Mouse (Mus musculus) gonadal fat pad, adult 2 months (tissue): Measurements from ENCODE around the gene Rmnd5a. TPM values are rescaled to one million over a fixed set of nuclear protein-coding genes. Genes with fewer than 3 reads are reported as not detected.
A peak's percentile ranks its signal among the peaks of the same experiment; 100 is the strongest.

ENCODE experiments used
- DNase-seq: peaks from one replicate; pipeline ENCODE4 v3.0.0-alpha.2; 2012; ENCODE audit warnings: low read depth
- polyA plus RNA-seq: library from polyadenylated mRNA; depleted of rRNA; stranded (reverse); fragments of >200 nt; gene quantifications from 2 replicates; pipeline ENCODE4 v1.2.3, GENCODE M21; 2012

Gene Rmnd5a
- polyA plus RNA-seq, 1 experiment, result 28.1 TPM

DNA sequence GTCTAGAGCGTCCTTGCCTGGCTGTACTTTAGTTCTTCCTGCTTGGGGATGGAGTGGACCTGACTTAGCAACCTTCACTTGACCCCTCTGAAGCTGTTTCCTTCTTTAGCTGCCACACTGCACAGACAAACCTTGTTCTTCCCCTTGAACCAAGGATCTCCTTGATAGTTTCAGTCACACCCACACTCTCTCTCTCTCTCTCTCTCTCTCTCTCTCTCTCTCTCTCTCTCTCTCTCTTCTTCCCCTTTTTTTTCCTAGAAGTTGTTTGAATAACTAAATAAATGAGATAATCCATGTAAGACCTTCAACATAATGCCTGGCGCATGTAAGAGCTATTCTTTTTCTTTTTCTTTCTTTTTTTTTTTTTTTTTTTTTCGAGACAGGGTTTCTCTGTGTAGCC lies 1.7 kb upstream of the Rmnd5a start:
- DNase-seq, result no peak

DNA sequence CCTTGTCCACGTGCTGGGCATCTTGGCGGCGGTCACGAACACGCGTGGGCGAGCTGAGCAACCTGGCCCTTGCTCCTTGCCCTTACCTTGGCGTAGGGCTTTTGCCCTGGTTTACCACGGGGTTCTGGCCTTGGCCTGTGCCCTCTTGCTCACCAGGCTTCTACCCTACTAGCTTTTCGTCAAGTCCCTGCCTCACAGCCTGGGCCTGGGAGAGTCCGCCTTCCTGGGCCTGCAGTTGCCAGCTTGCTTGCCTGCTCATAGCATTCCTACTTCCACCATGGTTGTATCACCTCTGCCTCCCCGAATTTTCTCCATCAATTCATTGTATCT lies 779 bp upstream of the Rmnd5a start:
- DNase-seq, result no peak

DNA sequence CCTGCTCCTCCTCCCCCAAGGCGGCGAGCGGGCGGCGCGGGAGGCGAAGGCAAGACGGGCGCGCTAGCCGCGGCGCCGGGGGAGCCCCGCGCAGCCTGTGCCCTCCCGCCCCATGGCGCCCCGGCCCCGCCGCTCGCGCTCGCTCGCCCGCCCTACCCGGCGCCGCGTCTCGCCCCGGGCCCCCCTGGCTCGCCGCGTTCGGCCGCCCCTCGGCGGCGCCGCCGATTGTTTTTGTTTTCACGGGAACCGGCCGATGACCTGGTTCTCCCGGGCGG lies 283 bp downstream of the Rmnd5a start:
- no peak for DNase-seq

DNA sequence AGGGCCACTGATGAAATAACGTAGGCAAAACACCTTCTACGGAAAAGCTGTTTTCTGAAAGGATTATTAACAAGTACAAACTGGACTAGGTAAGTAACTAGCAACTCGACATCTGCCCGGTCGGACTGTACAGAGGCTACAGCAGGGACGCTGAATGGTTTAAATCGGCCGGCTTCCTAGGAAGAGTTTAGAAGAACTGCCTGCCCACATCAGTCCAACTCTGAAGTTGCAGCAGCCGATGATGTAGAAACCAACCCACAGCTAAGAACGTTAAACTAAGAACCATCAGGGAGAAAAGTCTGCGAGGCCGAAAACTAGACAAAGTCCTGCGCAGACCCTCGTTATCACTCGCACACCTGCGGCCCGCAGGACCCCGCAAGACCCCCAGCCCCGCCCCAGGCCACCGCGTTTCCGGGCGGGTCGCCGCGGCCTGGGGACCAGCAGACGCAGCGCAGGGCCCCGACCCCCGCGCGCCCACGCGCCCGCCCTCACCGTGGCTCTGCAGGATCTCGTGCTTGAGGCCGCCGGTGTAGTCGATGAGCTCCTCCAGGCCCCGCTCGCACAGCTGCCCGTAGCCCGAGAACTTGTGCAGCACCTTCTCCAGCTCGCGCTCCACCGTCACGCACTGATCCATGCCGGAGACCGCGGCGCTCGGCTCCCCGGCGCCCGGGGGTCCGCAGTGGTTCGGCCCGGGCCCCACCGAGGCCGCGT lies 776 bp downstream of the Rmnd5a start:
- no peak for DNase-seq

DNA sequence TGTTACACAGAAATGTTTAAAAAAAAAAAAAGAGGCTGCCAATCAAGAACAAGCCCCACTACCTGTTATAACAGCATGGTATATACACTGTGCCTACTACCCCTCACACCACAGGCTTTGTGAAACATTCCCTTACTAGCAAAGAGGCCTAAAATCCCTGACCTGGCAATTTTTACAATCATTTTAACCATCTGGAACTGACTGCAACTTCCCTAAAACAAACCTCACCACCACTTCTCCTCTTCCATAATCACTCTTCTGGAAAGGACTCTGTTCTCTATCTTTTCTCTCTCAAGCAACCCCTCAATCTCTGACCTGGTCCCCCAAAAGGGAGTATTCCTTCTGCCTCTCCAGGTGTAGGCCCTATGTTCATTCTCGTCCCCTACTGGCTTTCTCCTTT lies 2.4 kb downstream of the Rmnd5a start:
- no peak for DNase-seq

DNA sequence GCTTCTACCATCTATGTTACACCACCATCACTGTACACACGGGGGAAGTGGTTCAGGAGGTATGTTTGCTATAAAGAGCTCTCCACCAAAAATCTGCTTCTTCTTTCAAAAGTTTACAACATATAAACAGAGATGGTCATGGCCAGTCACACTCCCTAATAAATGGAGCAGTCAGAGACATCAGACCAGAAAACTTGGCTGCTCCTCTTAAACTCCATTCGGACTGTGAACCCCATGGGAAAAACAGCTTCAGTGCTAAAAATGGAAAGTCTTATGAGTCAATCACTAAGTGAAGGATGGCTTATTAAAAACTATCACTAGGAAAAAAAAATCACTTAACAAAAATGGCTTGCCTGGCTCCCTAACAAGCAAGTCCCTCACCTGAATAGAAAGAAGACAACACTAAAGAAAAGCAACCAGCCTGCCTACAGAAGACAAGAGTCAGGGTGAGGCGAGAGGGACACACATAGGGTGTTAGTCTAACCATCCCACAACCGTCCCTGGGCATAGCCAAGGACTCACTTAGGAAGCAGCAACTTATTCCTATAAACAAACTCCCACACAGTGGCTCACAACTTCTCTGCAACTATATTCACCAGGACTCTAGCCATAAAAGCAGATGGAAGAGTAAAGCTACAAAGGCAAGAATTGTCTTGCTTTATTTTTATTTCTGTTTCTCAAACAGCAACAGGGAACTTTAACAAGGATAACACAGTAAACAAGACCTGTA lies 12.3 kb downstream of the Rmnd5a start:
- DNase-seq, result no peak

DNA sequence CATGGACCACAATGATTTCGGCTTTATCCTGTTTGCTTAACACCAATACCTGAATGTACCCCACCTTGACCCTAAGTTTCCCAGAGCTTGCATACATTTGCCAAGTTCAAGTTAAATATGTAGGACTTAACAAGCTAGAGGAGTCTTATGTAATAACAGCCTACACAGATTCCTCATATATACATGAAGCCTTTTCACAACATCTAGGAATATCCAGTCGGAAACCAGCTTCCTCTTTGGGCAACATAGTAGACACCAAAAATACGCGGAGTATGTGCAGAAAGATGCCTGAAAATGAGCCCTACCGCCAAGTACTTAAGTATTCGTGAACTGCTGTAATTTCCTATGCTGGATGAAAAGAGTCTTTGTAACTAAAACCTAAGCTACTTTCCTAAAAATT lies 14.8 kb downstream of the Rmnd5a start:
- DNase-seq, result no peak

DNA sequence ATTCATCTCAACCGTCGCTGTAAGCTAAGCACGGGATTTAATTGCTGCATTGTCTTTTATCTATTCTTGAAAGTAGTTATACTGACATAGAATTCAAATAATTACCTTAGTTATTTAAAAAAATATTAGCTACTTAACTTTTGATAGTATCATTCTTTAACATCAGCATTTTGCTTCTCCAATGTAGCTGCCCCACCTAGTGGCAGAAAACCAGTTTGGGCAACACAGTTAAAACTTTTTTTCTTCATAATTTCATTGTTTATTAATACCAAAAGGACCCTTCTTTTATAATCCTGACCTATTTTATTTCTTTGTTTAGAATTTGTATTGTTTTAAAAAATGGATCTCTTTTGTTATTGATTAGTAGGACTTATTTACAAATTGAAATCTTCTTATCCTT lies 17.3 kb downstream of the Rmnd5a start:
- no peak for DNase-seq

GRCm38 (mm10) chr6:71422162-71422561 lies 18.3 kb downstream of the Rmnd5a start:
- no peak for DNase-seq

GRCm38 (mm10) chr6:71420848-71421247 lies 19.6 kb downstream of the Rmnd5a start:
- no peak for DNase-seq

- peak; percentile 65 for DNase-seq
Measured at GRCm38 (mm10) chr6:71418874-71419273, 21.6 kb downstream of the Rmnd5a start.

DNA sequence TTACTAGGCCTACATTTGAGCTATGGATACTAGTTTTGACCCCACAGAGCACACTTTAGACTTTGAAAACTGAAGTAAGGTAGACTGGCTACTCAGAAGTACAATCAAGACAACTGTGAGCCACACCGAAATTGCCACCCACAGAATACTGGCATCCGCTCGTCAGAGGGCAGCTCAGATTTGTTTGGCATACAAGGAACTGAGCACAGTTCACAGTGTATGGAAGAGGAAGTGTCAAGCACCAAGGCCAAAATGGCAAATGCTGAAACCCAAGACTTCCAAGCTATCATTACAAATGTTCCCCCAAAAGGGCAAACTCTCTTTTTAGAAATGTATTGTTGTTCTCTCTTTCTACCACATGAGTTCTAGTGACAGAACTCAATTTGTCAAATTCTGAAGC lies 25.0 kb downstream of the Rmnd5a start:
- no peak for DNase-seq

- no peak for DNase-seq
Measured at GRCm38 (mm10) chr6:71414624-71415023, 25.8 kb downstream of the Rmnd5a start.

GRCm38 (mm10) chr6:71398829-71399609 lies 41.4 kb downstream of the Rmnd5a start:
- DNase-seq, result no peak

- no peak for DNase-seq
Measured at GRCm38 (mm10) chr6:71396761-71397160, 43.7 kb downstream of the Rmnd5a start.

DNA sequence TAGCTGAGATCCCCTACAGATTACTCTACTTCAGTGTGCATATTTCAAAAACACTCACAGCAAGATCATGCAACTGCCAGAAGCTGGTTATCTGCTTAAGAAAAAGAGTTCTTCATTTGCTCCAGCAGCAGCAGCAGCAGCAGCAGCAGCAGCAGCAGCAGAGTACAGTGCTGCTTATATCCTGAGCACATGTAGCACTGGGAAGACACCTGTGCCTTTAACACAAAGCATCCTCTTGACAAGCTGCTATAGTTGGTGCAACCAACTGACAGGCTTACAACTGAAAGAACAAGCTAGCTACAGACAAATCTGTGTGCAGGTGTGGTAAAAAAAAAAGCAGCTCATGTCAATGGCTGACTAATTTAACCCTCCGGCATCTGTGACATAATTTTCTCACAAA lies 44.4 kb downstream of the Rmnd5a start:
- DNase-seq, result no peak

DNA sequence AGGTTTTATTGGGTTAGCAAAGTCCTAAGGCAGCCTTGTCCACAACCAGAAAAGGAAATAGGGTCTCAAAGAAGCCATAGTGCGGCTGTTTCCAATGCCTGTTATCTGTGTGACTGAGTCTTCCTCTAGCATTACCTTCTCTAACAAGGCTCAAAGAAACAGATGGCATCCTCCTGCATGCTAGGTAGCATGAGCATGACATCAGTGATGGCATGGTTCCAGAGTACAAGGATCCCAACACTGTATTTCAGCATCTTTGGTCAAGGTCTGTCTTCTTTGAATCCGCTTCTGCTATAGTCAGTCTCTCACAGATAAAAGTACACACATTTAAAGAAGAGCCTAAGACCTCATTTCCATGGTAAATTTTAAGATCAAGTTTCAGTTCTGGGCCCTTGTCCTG lies 49.9 kb downstream of the Rmnd5a start:
- no peak for DNase-seq

GRCm38 (mm10) chr6:71381654-71382053 lies 58.8 kb downstream of the Rmnd5a start:
- DNase-seq, result no peak

DNA sequence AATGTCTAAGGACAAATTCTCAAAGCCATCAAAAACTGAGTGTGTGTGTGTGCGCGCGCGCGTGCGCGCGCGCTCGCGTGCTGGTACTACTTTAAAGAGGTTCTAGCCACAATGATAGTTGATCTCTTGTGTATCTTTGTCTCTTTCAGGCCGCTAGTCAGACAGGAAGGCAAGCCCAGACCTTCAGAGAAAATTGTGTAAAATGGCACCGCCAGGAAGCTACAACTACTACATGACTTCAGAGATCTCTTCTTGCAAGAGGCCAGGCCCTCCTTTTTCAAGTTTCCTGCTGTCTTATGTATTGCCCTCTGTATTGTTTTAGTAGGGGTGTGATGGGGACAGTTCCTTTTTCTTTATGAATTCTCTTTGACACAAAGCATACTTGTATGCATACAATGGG lies 63.7 kb downstream of the Rmnd5a start:
- no peak for DNase-seq

DNA sequence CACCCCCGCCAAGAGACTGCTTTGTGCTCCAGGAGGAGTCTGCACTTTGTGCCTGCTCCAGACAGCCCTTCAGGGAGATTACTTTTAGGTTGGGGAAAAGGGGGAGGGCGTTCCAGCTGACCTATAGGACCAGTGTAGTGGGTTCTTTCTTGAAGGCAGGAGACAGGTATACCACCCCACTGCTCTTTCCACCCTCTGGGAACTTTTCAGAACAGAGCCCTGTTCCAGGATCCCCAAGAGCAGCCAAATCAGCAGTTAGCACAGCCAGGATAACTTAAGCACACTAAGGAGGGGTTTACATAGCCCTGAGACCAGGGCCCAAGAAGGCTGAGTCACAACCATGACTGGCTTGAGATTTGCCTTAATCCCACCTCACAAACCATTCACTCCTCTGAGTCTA lies 65.5 kb downstream of the Rmnd5a start:
- no peak for DNase-seq

DNA sequence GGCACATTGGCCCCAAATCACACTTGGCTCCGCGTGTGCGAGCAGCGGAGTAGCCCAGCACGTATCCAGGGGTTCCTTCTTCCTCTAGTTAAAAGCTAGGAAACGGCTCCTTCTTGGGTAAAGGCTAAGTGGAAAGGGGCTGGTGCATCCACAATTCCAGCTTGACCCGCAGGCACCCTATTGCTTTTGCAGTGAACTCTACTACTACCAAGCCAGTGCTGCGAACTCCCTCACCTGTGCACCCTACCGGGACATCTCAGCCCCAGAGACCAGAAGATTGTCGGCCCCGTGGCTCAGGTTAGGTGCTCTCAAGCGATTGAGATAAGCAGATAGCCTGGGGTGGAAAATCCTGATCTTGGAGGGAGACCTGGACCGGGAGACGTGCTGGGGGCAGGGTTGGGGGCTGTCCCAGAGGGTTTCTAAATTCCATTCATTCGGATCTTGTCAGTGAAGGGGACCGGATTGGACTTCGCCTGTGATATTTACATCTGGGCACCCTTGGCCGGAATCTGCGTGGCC lies 66.1 kb downstream of the Rmnd5a start:
- no peak for DNase-seq

- DNase-seq, result no peak
Measured at GRCm38 (mm10) chr6:71373249-71373775, 67.1 kb downstream of the Rmnd5a start, which contains the start of gene Cd8a. Cd8a (plus strand) TSS chr6:71373427.
